Mouse (Mus musculus) embryo, embryonic 9.5 days (tissue): ENCODE results near the gene Dusp15.

Source experiments
- DNase-seq: peaks from one replicate; pipeline ENCODE4 v3.0.0-alpha.2; 2017; ENCODE audit errors: extremely low spot score

Gene Dusp15

GRCm38 (mm10) chr2:152931456-152932160 lies 19.9 kb downstream of the Dusp15 start:
- no peak for DNase-seq

DNA sequence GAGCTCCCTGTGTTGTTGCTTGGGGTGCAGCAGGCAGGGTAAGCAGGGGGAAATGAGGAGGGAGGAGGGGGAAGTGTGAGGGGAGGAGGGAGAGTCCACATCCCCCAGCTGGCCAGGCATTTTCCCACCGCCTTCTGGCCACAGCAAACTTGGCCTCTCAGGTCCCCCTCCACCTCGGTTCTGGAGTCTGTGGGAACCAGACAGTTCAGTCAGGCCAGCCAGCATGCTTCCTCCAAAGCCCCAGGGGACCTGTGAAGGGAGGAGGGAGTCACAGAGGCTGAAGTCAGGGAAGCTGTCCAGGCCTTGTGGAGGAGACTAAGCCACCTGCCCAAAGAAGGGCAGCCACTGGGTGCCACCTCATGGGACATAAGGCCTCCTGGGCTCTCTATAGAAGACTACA lies 21.2 kb downstream of the Dusp15 start:
- no peak for DNase-seq

DNA sequence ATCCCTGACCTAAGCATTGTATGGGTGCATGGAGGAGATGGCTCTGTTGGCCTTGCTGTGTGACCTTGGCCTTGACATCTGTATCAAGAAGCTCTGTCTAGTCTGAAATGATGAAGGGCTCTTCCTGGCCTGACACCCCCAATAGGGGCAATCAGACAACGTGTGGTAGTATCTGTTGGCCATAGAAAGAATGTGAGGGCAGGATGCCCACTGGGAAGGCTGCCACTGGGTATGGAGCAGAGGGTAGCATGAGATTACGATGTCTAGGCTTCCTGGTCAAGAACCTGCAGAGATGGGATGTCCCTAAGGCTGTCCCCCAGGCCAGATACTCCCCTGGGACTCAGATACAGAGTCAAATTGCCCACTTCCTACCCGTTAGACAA lies 22.5 kb downstream of the Dusp15 start:
- no peak for DNase-seq

GRCm38 (mm10) chr2:152928219-152928987 lies 23.1 kb downstream of the Dusp15 start:
- DNase-seq, result no peak

GRCm38 (mm10) chr2:152927371-152927770 lies 24.1 kb downstream of the Dusp15 start:
- no peak for DNase-seq

DNA sequence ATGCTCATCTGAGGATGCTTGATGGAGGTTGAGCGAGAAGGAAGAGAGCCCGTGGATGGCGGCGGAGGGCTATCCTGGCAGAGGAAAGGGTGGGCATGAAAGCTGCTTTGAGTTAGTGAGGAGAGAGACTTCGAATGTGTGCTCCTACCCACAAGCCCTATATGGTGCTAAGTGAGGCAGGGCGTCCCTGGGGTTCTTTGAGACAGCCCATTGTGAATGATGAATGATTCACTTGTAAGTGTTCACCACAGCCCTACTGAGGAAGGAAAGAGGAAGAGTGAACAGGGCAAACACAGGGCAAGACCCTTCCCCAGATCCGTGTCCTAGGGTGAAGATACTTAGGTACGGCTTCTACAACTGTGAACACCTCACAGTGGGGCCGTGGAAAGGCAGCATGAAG lies 24.6 kb downstream of the Dusp15 start:
- no peak for DNase-seq

GRCm38 (mm10) chr2:152925189-152925872 lies 26.2 kb downstream of the Dusp15 start:
- peak; percentile 77 for DNase-seq

DNA sequence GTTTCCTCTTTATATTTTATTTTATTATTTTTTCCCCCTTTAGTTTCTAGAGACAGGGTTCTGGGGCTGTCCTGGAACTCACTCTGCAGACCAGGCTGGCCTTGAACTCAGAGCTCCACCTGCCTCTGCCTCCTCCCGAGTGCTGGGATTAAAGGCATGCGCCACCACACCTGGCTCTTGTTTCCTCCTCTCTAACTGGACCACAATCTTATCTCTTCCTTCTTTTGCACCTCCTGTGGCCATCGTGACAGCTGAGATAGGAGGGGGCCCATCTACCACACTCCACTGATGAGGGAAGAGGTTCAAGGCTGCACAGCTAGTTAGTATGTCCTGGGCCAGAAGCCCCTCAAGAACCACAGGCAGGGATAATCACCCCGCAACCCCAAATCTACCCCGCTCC lies 27.0 kb downstream of the Dusp15 start:
- DNase-seq, result no peak

- no peak for DNase-seq
These were observed 27.4 kb downstream of the Dusp15 start for GRCm38 (mm10) chr2:152924128-152924527.

GRCm38 (mm10) chr2:152923621-152924020 lies 27.9 kb downstream of the Dusp15 start:
- DNase-seq, result no peak

DNA sequence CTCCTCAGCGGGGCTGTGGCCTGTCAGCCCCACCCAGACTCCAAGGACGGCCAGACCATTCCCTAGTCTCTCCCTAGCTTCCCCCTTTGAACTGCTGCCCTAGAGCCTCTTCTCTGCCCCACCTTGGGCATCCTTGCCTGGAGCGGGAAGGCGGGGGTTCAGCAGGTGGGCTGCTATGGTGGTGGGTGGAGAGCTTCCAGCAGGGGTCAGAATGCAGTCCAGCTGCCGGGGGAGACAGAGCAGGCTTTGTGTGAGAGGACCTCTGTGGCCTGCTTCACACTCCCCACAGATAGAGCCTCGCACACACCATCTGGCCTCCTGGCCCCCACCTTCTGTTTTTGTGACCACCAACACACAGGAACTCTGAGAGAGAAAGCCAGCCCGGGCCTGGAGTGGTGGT lies 29.1 kb downstream of the Dusp15 start:
- no peak for DNase-seq

- no peak for DNase-seq
These were observed 33.8 kb downstream of the Dusp15 start for GRCm38 (mm10) chr2:152917671-152918070.

GRCm38 (mm10) chr2:152916111-152916510 lies 35.4 kb downstream of the Dusp15 start:
- no peak for DNase-seq

- no peak for DNase-seq
These were observed 36.0 kb downstream of the Dusp15 start for GRCm38 (mm10) chr2:152915453-152915852.

- peak; percentile 83 for DNase-seq
These were observed 37.0 kb downstream of the Dusp15 start for GRCm38 (mm10) chr2:152914310-152915120.

GRCm38 (mm10) chr2:152913471-152913870 lies 38.0 kb downstream of the Dusp15 start:
- no peak for DNase-seq

DNA sequence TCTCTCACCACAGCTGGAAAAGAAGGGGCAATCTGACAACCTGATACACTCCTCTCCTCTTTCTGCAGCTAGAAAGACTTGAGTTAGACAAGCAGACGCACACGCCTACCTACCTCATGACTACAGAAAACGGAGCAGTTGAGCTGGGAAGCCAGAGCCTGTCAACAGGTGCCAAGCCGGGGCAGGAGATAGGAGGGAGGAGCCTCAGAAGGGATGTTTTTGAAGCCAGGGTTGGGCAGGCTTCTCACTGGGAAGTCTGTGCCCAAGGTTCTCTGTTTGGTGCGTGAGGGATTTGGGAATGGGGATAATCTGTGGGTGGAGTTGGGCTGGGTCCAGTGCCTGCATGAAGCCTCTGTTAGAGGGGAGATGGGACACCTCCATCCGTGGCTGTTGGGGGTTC lies 40.1 kb downstream of the Dusp15 start:
- no peak for DNase-seq

GRCm38 (mm10) chr2:152911031-152911430 lies 40.5 kb downstream of the Dusp15 start, which contains the start of gene Mylk2:
TSS of gene Mylk2 (plus strand) at chr2:152911352.
- DNase-seq, result no peak

DNA sequence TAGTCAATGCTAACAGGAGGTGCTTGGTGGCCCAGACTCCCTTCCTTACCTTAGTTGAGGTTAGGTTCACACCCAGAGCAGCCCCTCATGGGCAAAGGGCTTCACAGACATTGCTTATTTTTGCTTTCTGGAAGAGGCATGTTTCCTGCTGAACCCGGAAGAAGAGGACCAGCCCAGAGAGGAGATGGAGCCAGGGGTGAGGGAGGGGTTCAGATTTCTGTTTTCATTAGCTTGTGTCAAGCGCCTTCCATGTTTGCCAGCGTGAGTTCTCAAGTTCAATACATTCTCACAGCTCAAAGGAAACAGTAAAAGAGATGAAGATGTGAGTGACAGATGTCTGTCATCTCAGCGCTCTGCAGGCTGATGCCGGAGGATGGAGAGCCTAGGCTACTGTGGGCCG lies 41.6 kb downstream of the Dusp15 start:
- no peak for DNase-seq

DNA sequence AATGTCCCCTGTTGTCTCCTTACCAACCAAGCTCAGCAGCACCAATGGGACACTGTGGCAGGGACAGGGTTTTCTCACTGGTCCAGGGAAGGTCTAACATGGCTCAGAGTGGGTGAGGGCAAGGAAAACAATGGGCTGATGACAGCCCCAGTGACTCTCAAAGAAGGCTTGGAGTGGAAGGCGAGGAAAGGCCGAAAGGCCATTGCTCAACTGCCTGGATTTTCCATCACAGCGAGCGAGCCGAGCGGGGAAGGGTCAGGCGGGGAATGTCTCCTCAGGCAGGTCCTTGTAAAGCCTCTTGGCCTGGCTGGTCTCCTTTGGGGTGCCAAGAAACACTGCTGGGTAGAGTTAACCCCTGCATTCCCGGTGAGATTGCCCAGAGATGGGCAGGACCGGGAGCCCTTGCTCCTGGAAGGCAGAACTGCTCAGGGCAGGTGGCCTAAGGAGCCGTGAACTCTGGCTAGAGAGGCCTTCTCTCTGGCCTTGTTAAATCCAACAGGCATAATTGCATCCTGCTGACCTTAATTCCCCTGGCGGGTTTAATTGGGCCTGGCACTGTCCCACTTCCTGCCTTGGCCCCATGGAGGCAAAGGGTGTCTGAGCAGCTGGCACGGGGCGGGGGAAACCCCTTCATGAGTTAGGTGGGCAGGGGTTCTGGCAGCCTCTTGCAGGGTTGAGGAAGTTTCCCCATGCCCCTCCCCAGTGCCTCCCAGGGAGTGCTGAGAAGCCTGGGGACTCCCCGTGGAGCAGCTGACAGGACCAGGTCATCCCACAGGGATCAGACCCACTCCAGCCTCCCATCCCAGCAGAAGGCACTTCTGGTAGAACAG lies 44.2 kb downstream of the Dusp15 start:
- DNase-seq, result no peak
